Mouse (Mus musculus) gastrocnemius, postnatal 36 days (tissue): ENCODE measurements around the gene Slc2a8. TPM values are rescaled to one million over a fixed set of nuclear protein-coding genes. Genes with fewer than 3 reads are reported as not detected.

Experiments
- DNase-seq, 2 experiments: peaks; one replicate each; pipeline ENCODE4 v3.0.0; 2022
- intact Hi-C: fragments of 180-260 bp; cut with DNase I; formaldehyde crosslinking; loops from one replicate; pipeline ENCODE4 v1.15.1; 2025
- total RNA-seq, 2 experiments: library from RNA; stranded (reverse); gene quantifications; 2 replicates each; pipeline ENCODE4 v1.2.3; 2021

Slc2a8 gene
- total RNA-seq, 2 experiments from 2014 or later, result 9.1 to 10.0 TPM

GRCm38 (mm10) chr2:32940483-32940882 is 41.4 kb downstream of the Slc2a8 start:
- DNase-seq, result no peak
- intact Hi-C loops, result no loop called here

- intact Hi-C loops, result no loop called here
- no peak for DNase-seq
Observed at GRCm38 (mm10) chr2:32939418-32939817, 42.5 kb downstream of the Slc2a8 start.

- intact Hi-C loops, result no loop called here
- no peak for DNase-seq
Observed at GRCm38 (mm10) chr2:32938741-32939140, 43.1 kb downstream of the Slc2a8 start.

- no peak for DNase-seq
- intact Hi-C loops, result no loop called here
Observed at GRCm38 (mm10) chr2:32931730-32932129, 50.2 kb downstream of the Slc2a8 start.

- intact Hi-C loops, result loop anchor here (1.0 kb wide), 1 partner anchor 65 kb away; no protein-coding TSS in a partner anchor
Observed at GRCm38 (mm10) chr2:32928947-32929829, 52.7 kb downstream of the Slc2a8 start.

GRCm38 (mm10) chr2:32928235-32928946 is 53.5 kb downstream of the Slc2a8 start:
- peak; percentile 59 to 66 for DNase-seq
- intact Hi-C loops, result loop anchor here (1.0 kb wide), 1 partner anchor 64 kb away; no protein-coding TSS in a partner anchor

More at GRCm38 (mm10) chr2:32928947-32929829, 52.7 kb downstream of the Slc2a8 start:
- DNase-seq, result no peak

GRCm38 (mm10) chr2:32927624-32928234 is 54.2 kb downstream of the Slc2a8 start:
- no peak for DNase-seq
- intact Hi-C loops, result loop anchor here (1.0 kb wide), 1 partner anchor 63 kb away; no protein-coding TSS in a partner anchor

- DNase-seq, result no peak
- intact Hi-C loops, result no loop called here
Observed at GRCm38 (mm10) chr2:32926330-32927075, 55.4 kb downstream of the Slc2a8 start.

- DNase-seq, result no peak
- intact Hi-C loops, result loop anchor here (5.0 kb wide), 1 partner anchor 132 kb away; no protein-coding TSS in a partner anchor
Observed at GRCm38 (mm10) chr2:32924306-32924844, 57.5 kb downstream of the Slc2a8 start.

- intact Hi-C loops, result loop anchor here (5.0 kb wide), 1 partner anchor 131 kb away; no protein-coding TSS in a partner anchor
- no peak for DNase-seq
Observed at GRCm38 (mm10) chr2:32923551-32924250, 58.2 kb downstream of the Slc2a8 start.

Other genes starting within 250 kb of the Slc2a8 start
- gene 6330409D20Rik, start 241.1 kb downstream of the Slc2a8 start, total RNA-seq, result not detected
- gene Tor2a, start 224.8 kb downstream of the Slc2a8 start, total RNA-seq, result 1 to 10 TPM; 3.9 to 5.1 TPM
- not detected for gene Ttc16, start 206.4 kb downstream of the Slc2a8 start, total RNA-seq
- 1 to 10 TPM; 2.0 to 2.1 TPM for gene Ptrh1, start 206.3 kb downstream of the Slc2a8 start, total RNA-seq
- not detected for gene Cfap157, start 197.7 kb downstream of the Slc2a8 start, total RNA-seq
- gene Stxbp1, start 134.8 kb downstream of the Slc2a8 start, total RNA-seq, result 1 to 10 TPM; 2.2 to 3.6 TPM
- 1 to 10 TPM; 5.5 to 7.7 TPM for gene Fam129b, start 106.0 kb downstream of the Slc2a8 start, total RNA-seq
- gene Rpl12, start 20.5 kb downstream of the Slc2a8 start, total RNA-seq, result 10 to 100 TPM; 45.3 to 75.3 TPM
- gene Lrsam1, start 20.5 kb downstream of the Slc2a8 start, total RNA-seq, result 1 to 10 TPM; 9.1 to 9.4 TPM
- gene Garnl3, start 149.6 kb upstream of the Slc2a8 start, total RNA-seq, result under 1 TPM; 0.64 to 0.69 TPM
- 10 to 100 TPM; 44.0 to 49.7 TPM for gene Angptl2, start 234.0 kb upstream of the Slc2a8 start, total RNA-seq